Mouse (Mus musculus): ENCODE results near the gene Gm10944. TPM values are rescaled to one million over a fixed set of nuclear protein-coding genes. Genes with fewer than 3 reads are reported as not detected.

Gene Gm10944
- polyA plus RNA-seq, 1 experiment = not detected

- no peak overlapping the region for H3K27ac ChIP-seq (ENCODE audit: control insufficient read depth, insufficient read depth, low read depth, low read length)
- H3K4me3 ChIP-seq (ENCODE audit: control insufficient read depth, low read depth, low read length) = no peak overlapping the region
- TF ChIP-seq POLR2A (IDR thresholded peaks at IDR 0.05; ENCODE audit: control insufficient read depth, low read depth, low read length) = no peak
- no peak for TF ChIP-seq CTCF (IDR thresholded peaks at IDR 0.05; ENCODE audit: control insufficient read depth, insufficient read depth, insufficient replicate concordance, low read depth, low read length)
- no peaks in the 10 kb centered on the region for H3K27me3 ChIP-seq (ENCODE audit: control insufficient read depth, insufficient read depth, low read length)
- H3K4me1 ChIP-seq (ENCODE audit: control insufficient read depth, insufficient read depth, low read length) = no peaks in the 10 kb centered on the region
- no peaks in the 10 kb centered on the region for H3K36me3 ChIP-seq (ENCODE audit: control insufficient read depth, insufficient read depth, low read length)
These were observed 16.3 kb downstream of the Gm10944 start for GRCm38 (mm10) chr10:10697497-10697896.

- TF ChIP-seq POLR2A (IDR thresholded peaks at IDR 0.05; ENCODE audit: control insufficient read depth, low read depth, low read length) = no peak
- no peak for TF ChIP-seq CTCF (IDR thresholded peaks at IDR 0.05; ENCODE audit: control insufficient read depth, insufficient read depth, insufficient replicate concordance, low read depth, low read length)
- H3K27me3 ChIP-seq (ENCODE audit: control insufficient read depth, insufficient read depth, low read length) = no peaks in the 10 kb centered on the region
- no peak overlapping the region for H3K4me3 ChIP-seq (ENCODE audit: control insufficient read depth, low read depth, low read length)
- no peaks in the 10 kb centered on the region for H3K4me1 ChIP-seq (ENCODE audit: control insufficient read depth, insufficient read depth, low read length)
- H3K36me3 ChIP-seq (ENCODE audit: control insufficient read depth, insufficient read depth, low read length) = no peaks in the 10 kb centered on the region
- H3K27ac ChIP-seq (ENCODE audit: control insufficient read depth, insufficient read depth, low read depth, low read length) = no peak overlapping the region
These were observed 19.8 kb downstream of the Gm10944 start for GRCm38 (mm10) chr10:10700903-10701302.

GRCm38 (mm10) chr10:10701326-10701725 is 20.2 kb downstream of the Gm10944 start:
- Histone ChIP-seq H3K36me3 (ENCODE audit: control insufficient read depth, insufficient read depth, low read length) (no peaks in the 10 kb centered on the region), H3K27me3 (ENCODE audit: control insufficient read depth, insufficient read depth, low read length) (no peaks in the 10 kb centered on the region), H3K4me1 (ENCODE audit: control insufficient read depth, insufficient read depth, low read length) (no peaks in the 10 kb centered on the region), H3K27ac (ENCODE audit: control insufficient read depth, insufficient read depth, low read depth, low read length) (no peak overlapping the region), H3K4me3 (ENCODE audit: control insufficient read depth, low read depth, low read length) (no peak overlapping the region)
- TF ChIP-seq CTCF (IDR thresholded peaks at IDR 0.05; ENCODE audit: control insufficient read depth, insufficient read depth, insufficient replicate concordance, low read depth, low read length) (no peak), POLR2A (IDR thresholded peaks at IDR 0.05; ENCODE audit: control insufficient read depth, low read depth, low read length) (no peak)

- TF ChIP-seq POLR2A (IDR thresholded peaks at IDR 0.05; ENCODE audit: control insufficient read depth, low read depth, low read length) = no peak
- no peak for TF ChIP-seq CTCF (IDR thresholded peaks at IDR 0.05; ENCODE audit: control insufficient read depth, insufficient read depth, insufficient replicate concordance, low read depth, low read length)
- H3K4me1 ChIP-seq (ENCODE audit: control insufficient read depth, insufficient read depth, low read length) = no peaks in the 10 kb centered on the region
- no peaks in the 10 kb centered on the region for H3K36me3 ChIP-seq (ENCODE audit: control insufficient read depth, insufficient read depth, low read length)
- no peak overlapping the region for H3K4me3 ChIP-seq (ENCODE audit: control insufficient read depth, low read depth, low read length)
- no peak overlapping the region for H3K27ac ChIP-seq (ENCODE audit: control insufficient read depth, insufficient read depth, low read depth, low read length)
- no peaks in the 10 kb centered on the region for H3K27me3 ChIP-seq (ENCODE audit: control insufficient read depth, insufficient read depth, low read length)
These were observed 26.9 kb downstream of the Gm10944 start for GRCm38 (mm10) chr10:10708031-10708430.

DNA sequence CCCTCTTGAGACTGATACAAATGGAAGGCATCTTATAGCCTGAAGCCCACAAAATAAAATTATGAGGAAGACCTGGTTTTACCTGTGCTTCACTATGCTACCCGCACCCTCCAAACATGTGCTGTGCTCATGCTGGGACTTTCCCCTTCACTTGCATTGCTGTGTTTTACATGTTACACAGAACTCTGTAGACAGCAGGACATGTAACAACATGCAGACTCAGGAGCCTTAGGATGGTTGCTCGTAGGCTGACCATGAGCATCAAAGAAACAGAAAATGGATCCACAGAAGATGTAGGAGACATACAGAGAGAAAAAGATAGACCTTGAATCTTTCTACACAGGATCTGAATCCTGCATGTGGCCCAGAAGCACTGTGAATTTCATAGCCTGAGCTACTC is 29.2 kb downstream of the Gm10944 start:
- TF ChIP-seq POLR2A (IDR thresholded peaks at IDR 0.05; ENCODE audit: control insufficient read depth, low read depth, low read length) = no peak
- Histone ChIP-seq H3K4me1 (ENCODE audit: control insufficient read depth, insufficient read depth, low read length) (no peaks in the 10 kb centered on the region), H3K27ac (ENCODE audit: control insufficient read depth, insufficient read depth, low read depth, low read length) (no peak overlapping the region), H3K27me3 (ENCODE audit: control insufficient read depth, insufficient read depth, low read length) (no peaks in the 10 kb centered on the region), H3K36me3 (ENCODE audit: control insufficient read depth, insufficient read depth, low read length) (no peaks in the 10 kb centered on the region), H3K4me3 (ENCODE audit: control insufficient read depth, low read depth, low read length) (no peak overlapping the region)

- H3K27me3 ChIP-seq (ENCODE audit: control insufficient read depth, insufficient read depth, low read length) = no peaks in the 10 kb centered on the region
- H3K36me3 ChIP-seq (ENCODE audit: control insufficient read depth, insufficient read depth, low read length) = no peaks in the 10 kb centered on the region
- no peak overlapping the region for H3K27ac ChIP-seq (ENCODE audit: control insufficient read depth, insufficient read depth, low read depth, low read length)
- H3K4me3 ChIP-seq (ENCODE audit: control insufficient read depth, low read depth, low read length) = no peak overlapping the region
- no peak for TF ChIP-seq POLR2A (IDR thresholded peaks at IDR 0.05; ENCODE audit: control insufficient read depth, low read depth, low read length)
- H3K4me1 ChIP-seq (ENCODE audit: control insufficient read depth, insufficient read depth, low read length) = no peaks in the 10 kb centered on the region
These were observed 29.7 kb downstream of the Gm10944 start for GRCm38 (mm10) chr10:10710837-10711236.

GRCm38 (mm10) chr10:10726501-10726900 is 45.4 kb downstream of the Gm10944 start:
- no peak overlapping the region for H3K4me3 ChIP-seq (ENCODE audit: control insufficient read depth, low read depth, low read length)
- no peak overlapping the region for H3K27ac ChIP-seq (ENCODE audit: control insufficient read depth, insufficient read depth, low read depth, low read length)
- H3K36me3 ChIP-seq (ENCODE audit: control insufficient read depth, insufficient read depth, low read length) = no peaks in the 10 kb centered on the region
- H3K27me3 ChIP-seq (ENCODE audit: control insufficient read depth, insufficient read depth, low read length) = no peaks in the 10 kb centered on the region
- H3K4me1 ChIP-seq (ENCODE audit: control insufficient read depth, insufficient read depth, low read length) = no peaks in the 10 kb centered on the region
- TF ChIP-seq CTCF (IDR thresholded peaks at IDR 0.05; ENCODE audit: control insufficient read depth, insufficient read depth, insufficient replicate concordance, low read depth, low read length) (no peak), POLR2A (IDR thresholded peaks at IDR 0.05; ENCODE audit: control insufficient read depth, low read depth, low read length) (no peak)

Other genes with a start within 250 kb of the Gm10944 start
- gene Adgb, start 209.0 kb upstream of the Gm10944 start, polyA plus RNA-seq (2012; rRNA removed) = 15.4 and 16.1 TPM in 2 replicates
- 0.36 and 0.46 TPM in 2 replicates for gene Rab32, start 123.1 kb upstream of the Gm10944 start, polyA plus RNA-seq (2012; rRNA removed)